Mouse (Mus musculus): ENCODE measurements around the gene Fndc5. TPM values are rescaled to one million over a fixed set of nuclear protein-coding genes. Genes with fewer than 3 reads are reported as not detected.

Gene Fndc5
- total RNA-seq, 2 experiments from 2014 or later = 75.5 to 84.2 TPM

DNA sequence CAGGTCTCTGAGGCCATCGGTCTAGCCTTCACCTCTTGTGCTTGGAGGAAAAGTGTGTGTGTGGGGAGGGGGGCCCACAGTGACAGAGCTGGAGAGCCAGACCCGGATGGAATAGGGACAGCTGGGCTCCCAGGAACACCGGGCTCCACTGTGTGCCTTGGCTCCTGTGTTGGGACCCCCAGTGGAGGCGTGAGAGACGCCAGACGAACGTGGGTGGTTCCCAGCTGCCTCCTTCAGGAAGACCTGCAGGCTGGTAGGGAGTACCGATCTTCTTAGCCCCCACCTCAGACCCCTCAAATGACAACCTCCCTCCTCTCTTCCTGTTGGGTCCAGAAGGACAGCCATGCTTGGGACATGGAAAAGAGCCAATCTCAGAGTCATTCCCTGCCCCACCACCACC, 14.1 kb upstream of the Fndc5 start:
- DNase-seq (ENCODE audit: low spot score in 2 of 2) = peak in 1 of 2 experiments; percentile 86

DNA sequence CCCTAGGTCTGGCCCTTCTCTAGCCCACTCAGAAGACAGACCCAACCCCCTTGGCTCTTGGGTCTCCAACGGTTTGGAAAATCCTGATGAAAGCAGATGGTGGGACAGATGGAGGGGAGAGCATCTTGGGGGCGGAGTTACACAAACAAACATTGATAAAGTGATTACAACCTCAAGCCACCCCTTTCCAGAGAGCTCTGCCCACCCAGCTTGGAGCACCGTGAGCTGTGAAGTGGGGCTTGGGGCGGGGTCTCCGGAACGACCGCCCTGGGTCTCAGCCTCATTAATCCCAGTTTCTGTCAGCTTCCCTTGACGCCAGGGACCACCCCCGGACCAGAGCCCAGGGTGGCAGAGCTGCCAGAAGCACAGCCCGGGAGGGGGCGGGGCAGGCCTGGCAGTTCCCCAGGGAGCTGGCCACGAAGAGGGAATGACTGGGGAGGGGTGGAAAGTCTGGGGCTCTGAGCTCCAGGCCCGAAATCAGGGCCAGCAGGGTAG, 12.1 kb upstream of the Fndc5 start:
- peak; percentile 84 to 91 for DNase-seq (ENCODE audit: low spot score in 2 of 2)

DNA sequence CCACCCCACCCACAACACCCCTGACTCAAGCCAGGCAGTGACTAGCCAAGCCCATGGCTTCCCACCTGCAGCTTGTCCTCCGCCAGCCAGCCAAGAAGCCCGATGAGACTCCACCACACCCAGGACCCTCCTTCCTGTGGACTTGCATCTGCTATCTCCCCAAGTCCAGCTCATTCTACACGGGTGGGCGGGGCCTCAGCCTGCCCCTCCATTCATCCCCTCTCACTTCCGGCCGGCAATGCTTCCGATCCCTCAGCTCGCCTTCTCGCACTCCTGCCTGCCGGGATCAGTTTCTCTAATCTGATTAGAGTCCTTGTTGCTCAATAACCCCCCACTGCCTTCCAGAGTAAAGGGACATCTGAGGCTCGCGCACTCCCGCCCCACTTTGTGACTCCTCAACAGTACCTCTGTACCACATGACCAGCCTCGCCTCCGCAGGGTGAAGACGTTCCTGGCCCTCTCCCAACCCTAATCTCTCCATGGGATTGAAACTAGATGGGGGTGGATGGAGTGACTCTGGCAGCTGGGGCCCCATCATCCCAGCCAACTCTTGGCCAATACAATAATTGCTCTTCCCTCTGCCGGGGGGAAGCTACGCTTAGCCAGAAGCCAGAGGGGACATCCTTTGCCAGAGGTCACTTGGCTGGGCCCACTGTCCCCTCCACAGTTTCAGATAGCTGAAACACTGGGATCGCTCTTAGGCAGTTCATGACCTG, 10.9 kb upstream of the Fndc5 start:
- no peak for DNase-seq (ENCODE audit: low spot score in 2 of 2)

DNA sequence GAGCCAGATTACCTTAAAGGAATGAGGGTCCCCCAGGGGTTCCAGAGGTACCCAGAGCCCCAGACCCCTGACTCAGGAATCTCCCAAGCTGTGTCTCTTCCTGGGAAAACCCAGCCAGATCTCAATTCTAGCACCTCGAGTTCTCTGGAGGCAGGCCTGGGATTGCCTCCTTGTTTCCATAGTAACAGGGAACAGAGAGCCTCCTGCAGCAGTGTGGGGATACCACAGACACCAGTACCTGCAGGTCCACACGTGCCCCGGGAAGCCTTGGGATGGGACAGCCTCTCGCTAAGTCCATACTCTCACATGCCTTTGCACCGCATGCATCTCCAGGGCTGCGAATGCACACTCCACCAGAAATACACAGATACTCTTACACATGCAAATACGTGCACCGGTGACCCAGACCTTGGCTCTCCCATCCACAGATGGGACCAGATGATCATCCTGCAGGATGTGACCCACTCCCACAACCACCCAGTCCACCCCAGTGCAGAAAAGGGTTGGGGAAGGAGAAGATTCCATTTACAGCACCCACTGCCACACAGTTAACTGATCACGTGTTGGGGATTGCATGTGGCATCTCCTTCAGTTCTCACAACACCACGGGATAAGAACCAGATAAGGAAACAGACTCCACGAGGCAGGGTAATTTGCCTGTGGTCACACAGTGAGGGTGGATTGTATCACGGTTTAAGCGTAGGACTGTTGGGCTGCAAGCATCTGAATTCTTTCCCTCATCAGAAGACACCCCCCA, 8.0 kb upstream of the Fndc5 start:
- DNase-seq (ENCODE audit: low spot score in 2 of 2) = peak in 1 of 2 experiments; percentile 63

DNA sequence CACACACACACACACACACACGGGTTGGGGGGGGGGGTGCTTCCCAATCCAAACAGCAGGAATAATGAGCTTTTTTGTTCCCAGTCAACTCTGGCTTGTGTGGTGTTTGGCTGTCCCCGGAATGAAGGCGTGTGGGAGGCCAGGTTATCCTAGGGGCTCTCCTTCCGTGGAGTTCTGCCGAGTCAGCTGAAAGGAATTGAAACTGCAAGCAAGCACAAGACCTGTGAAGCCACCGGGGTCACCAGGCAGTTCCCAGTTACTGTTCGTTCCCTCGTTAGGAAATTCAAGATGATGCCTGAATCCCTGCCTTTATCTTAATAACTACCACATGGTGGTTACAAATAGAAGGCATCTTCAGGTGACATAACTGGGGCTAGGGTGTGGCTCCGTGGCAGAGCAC, 7.4 kb upstream of the Fndc5 start:
- no peak for DNase-seq (ENCODE audit: low spot score in 2 of 2)

DNA sequence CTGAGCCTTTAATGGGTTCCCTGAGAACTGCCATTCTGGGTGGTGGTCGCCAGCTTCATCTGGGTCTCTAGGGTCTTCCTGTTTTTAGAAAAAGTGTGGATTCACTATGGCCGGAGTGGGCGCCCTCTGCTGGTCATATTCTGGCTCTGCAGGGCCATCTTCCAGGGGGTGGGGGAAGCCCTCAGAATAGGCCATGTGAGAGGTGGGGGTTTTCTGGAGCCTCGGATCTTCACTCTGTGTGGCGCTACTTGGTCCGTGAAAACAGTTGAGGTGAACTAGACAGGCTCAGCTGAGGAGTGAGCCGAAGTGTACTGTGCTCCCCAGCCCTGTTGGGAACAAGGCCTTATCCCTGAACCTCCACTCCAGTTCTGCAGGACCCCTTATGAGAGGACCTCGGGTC, 6.7 kb upstream of the Fndc5 start:
- peak in 1 of 2 experiments; percentile 58 for DNase-seq (ENCODE audit: low spot score in 2 of 2)

DNA sequence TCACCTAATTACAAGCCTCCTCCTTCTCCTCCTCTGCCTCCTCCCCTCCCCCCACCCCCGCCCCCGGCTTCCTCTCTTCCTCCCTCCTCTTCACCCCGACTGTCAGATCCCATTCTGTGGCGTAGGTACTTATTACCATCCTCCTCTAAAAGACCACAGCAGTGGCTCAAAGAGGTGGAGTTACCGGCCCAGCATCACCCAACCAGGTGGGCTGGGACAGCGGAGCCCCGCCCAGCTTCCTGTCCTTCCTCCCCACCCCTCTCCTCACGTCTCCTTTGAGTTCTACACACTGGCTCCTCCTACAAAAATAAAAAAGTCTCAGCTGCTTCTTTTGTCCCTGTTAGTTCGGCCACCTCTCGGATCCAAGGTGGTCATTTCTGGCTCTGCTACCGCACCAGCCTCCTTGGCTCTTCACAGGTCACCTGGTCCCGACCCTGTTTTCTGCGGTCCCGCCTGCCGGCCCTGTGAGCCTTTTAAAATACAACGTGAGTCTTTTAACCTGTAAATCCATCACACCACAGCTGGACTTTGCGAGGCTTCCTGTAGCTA, 6.0 kb upstream of the Fndc5 start:
- no peak for DNase-seq (ENCODE audit: low spot score in 2 of 2)

DNA sequence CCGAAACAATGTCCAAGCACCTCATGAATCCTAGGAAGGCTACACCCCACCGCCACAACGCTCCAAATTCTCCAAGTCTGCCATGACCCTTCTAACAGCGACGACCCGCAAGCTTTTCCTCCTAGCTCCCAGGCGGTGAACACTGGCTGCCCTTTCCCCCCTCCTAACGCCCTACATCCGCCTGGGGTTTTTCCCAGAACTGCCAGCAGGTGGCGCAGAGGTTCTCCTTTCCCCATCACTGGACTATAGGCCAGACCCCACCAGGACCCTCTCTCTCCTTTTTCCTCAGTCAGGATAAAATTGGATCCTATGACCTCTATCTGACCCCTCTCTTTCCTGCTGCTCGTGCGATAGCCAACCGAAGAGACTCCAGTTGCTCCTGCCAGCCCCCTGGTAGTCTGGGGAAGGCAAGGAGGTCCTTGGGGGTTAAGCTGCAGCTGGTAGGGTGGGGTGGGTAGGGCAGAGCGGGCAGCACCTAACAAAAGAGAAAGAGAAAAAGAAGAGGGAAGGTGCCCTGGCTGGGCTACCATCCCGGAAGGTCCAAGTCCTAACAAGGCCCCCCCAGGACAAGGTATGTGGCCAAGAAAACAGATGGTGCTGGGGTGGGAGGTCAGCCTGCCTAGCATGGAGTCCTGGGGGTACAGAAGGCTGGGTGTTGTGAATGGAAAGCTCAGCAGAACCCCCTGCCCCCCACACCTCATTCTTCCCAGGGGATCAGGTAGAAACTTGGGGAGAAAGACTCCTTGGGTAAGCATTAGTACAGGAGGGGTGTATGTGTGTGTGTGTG, 1.8 kb upstream of the Fndc5 start:
- DNase-seq (ENCODE audit: low spot score in 2 of 2) = peak in 1 of 2 experiments; percentile 75

DNA sequence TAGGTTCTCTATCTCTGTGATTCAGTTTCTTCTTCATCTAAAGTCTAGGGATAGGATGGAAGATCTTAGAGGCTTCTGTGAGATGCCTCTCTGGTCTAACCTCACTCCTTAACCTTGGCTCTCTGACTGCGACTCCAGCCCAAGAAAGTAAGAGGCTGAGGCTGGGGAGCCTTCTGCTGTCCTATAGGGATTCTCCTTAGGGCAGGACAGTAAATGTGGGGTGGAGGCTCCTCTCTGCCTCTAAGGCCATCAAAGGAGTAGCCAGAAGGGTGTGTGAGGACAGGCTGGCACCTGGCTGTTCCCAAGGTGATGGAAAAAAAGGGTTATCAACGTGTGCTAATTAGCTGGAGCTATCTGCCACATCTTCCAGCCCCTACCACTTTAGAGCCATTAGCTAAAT, 1.2 kb upstream of the Fndc5 start:
- no peak for DNase-seq (ENCODE audit: low spot score in 2 of 2)

DNA sequence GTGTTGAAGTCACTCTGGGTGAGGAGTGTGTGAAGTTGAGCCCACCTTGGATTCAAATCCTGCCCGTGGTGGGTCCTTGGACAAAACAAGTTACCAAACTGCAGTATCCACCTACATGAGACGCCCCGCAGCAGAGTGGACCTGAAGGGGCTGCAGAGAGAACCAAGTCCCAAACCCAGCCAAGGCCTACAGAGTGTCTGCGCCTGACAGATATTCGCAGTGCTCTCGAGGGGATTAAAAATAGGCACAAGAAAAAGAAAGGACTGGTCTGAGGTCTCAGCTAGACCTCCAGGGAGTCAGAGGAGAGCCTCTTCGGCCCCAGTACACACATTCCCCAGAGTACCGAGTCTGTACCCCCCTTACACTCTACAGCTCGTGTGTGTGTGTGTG, 615 bp upstream of the Fndc5 start:
- DNase-seq (ENCODE audit: low spot score in 2 of 2) = no peak

DNA sequence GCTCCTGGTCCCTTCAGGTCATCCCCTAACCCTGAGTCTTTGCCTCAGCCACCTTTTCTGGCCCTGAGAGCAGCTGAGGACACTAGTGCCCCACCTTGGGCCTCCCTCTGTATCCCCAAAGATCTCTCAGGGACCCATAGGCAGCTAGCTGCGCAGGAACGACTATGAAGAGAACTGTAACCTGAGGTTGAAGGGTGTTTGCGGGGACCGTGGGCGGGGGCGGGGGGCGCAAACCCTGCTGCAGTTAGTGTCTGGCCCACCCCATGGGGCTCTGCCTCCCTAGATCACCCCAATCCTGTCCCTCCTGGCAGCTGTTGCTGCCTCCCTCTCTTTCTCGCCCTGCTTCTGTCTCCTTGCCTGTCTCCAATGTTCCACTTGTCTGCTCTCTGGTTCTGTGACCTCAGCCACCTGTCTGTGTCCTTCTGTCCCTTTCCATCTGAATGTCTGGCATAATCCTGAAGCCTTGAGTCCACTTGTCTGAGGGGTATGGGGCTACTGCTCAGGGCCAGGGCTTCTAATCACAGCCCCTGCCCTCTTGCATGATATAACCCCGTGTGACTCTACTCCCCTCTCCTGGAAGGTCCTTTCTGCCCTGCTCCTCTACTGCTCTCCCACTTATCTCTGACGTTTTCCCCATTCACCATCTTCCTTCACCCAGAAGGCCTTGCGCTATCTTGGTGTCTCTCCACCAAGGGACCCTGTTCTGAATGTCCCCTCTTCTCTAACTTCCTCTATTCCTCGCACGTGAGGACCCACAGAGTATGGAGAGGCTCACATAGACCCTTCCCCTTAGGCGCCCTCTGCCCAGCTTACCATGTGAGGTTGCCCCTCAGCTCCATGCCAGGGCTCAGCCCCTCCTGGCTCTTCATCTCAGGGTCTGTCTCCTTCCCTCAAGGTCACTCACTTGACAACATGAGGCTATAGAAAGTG, 858 bp downstream of the Fndc5 start:
- no peak for DNase-seq (ENCODE audit: low spot score in 2 of 2)

DNA sequence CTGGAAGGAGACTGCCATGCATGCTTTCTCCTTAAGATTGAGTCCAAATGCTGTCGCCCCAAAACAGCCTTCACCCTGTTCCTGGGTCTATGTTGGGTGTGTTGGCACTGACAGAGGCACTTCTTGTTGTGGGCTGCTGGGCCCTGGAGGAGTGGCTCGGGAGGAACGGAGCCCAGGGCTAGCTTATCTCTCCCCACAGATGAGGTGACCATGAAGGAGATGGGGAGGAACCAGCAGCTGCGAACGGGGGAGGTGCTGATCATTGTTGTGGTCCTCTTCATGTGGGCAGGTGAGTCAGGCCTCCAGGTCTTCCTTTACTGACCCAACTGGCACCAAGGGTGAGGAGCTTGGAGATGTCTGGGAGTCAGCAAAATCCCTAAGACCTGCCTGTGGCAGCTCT, 2.8 kb downstream of the Fndc5 start:
- DNase-seq (ENCODE audit: low spot score in 2 of 2) = no peak

DNA sequence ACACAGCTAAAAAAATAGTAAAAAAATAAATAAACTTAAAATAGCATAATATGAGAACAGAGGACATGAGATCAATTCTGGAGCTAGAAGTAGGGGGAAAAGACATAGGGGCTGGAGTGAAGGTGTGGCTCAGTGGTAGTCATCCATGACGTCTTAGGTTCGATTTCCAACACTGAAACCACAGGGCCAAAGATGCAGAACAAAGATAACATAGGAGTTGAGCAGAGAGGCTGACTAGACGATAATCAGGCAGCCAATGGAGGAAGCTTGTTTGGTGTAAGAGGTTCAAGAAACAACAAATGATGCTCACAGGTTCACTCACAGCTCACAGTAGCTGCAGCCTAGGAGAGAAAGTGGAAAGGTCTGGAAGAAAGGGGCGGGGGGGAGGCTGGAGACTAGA, 4.0 kb downstream of the Fndc5 start:
- DNase-seq (ENCODE audit: low spot score in 2 of 2) = no peak

DNA sequence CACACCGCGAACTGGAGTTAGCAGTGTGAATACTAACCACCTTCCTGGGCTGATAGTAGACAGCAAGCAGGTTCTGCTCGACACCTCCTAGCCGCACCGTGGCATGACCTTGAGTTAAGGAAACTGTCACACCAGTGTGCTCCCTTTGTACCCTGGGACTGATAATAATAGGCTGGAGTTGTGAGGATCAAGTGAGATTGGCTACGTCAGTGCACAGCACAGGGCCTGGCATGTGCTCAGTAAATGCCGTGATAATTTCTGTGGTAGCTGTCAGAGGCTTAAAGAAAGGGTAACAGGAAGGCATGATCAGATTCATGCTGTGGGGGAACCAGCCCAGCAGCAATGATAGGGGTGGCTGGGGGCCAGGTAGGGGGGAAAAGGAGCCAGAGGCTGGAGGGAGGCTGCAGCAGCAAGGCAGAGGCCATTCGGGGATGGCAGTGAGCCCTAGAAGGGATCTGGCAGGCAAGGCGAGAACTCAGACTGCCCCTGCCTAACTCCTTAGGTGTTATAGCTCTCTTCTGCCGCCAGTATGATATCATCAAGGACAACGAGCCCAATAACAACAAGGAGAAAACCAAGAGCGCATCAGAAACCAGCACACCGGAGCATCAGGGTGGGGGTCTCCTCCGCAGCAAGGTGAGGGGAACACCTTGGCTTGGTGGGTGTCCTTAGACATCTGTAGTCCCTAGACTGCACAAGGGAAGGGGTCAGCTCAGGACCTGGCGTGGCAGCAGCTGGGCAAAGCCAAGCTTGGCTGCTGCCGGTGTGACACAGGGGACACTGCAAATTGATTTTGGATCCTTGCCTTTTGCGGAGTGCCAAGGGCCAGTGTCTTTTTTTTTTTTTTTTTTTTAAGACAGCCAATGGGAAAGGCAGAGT, 5.0 kb downstream of the Fndc5 start:
- DNase-seq (ENCODE audit: low spot score in 2 of 2) = no peak

DNA sequence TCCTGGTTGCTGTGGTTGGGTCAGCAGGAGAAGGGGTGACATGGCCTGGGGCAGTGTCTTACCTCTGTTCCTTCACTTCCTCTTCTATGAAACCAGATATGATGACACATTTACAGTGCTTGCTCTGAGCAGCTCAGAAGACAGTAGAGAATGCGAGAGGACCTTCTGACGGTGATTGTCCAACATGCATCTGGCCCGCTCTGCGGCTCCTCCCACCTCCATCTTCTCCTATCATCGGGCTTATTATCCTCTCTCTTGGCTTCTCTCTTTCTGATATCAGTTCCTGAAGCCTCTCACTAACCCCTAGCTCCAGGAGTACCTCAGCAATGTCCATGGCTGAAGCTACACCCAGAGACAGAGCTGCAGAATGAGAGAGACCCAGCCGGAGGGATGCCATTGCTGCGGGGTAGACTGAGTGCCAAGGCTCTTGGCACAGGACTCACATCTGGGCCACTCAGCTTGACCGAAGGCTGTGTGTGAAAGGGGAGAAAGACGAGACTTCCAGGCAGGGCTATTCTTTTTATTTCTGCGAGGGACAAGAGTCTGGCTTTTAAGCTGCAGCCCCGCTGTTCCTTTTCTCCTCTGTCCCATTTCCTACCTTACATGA, 5.7 kb downstream of the Fndc5 start:
- no peak for DNase-seq (ENCODE audit: low spot score in 2 of 2)

DNA sequence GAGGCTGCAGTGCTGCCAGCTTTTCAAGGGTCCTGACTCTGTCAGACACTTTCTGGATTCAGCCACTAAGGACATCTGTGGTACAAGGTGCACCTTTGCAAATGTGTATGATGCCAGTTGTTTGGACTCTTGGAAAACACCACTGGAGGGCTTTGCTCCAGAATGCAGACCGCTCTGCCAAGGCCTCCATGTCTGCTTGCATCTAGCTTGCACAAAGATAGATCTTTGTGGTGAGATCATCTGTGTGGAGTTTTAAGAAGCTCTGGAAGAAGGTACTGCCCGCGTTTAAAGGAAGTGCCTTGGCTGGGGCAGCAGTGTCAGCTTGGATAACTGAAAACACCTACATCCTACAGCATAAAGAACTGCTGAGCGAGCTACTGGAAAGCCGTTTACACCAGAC, 6.7 kb downstream of the Fndc5 start:
- no peak for DNase-seq (ENCODE audit: low spot score in 2 of 2)

DNA sequence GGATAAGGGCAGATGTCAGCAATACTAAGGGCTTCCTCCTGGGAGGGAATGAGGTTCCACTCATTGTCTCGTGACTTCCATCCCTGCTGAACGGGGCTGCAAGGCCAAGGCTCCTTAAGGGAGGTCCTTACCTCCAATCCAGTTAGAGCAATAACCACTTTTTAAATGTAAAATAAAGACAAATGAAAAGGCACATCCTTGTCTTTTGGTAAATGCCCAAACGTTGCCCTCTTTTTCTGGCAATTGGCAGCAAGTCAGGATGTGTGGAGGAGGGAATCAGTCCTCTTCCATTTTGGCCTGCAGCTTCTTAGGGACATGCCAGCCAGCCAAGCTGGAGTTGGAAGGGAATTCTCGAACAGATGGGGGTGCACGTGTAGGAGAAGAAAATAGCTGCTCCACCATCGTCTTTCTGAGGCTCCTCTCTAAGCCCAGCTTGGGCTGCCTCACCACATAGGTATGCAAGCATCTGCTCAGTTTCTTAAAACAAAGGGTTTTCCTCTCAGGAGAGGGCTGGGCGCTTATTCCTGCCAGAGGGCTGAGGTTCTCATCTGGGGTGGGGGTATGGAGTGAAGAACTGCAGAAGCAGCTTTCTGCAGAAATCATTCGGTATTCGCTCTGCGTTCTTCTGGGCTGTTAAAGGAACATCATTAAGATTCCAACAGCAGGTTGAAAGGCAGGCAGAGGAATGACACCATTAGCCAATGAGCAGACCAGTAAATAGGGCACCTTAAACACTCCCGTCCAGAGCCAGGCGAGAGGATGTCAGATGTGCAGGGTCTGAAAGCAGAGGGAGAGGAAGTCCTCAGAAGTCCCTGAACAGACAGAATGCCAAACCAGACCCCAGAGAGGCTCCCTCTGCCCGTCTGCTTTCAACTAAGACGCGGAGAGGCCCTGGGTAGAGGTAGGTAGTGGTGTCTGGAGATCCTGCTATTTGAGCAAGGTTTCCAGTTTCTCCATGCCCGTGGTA, 7.9 kb downstream of the Fndc5 start:
- peak; percentile 87 to 88 for DNase-seq (ENCODE audit: low spot score in 2 of 2)

DNA sequence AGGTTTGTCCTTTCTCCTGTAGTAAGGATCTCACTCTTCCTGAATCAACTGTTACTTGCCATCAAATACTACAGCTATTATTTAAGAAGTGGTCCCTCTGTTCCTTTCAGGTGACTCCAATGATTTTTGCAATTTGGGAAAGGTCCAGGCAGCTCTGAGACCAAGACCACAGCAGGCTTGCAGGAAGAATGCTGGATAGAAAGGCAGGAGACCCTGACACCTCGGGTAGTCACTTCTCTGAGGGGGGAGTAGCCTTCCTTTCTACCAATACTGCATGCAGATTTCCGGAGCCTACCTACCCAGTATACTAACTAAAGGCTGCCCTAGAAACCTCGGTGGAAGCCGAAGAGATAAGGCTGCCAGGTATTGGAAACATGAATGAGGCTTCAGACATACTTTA, 8.6 kb downstream of the Fndc5 start:
- no peak for DNase-seq (ENCODE audit: low spot score in 2 of 2)
